Mouse (Mus musculus) retina, postnatal 7 days (tissue): Measurements from ENCODE around the gene Glce.

Source experiments
- DNase-seq: peaks from one replicate; pipeline ENCODE4 v3.0.0-alpha.2; 2012; ENCODE audit warnings: low read depth, low spot score

Gene Glce

DNA sequence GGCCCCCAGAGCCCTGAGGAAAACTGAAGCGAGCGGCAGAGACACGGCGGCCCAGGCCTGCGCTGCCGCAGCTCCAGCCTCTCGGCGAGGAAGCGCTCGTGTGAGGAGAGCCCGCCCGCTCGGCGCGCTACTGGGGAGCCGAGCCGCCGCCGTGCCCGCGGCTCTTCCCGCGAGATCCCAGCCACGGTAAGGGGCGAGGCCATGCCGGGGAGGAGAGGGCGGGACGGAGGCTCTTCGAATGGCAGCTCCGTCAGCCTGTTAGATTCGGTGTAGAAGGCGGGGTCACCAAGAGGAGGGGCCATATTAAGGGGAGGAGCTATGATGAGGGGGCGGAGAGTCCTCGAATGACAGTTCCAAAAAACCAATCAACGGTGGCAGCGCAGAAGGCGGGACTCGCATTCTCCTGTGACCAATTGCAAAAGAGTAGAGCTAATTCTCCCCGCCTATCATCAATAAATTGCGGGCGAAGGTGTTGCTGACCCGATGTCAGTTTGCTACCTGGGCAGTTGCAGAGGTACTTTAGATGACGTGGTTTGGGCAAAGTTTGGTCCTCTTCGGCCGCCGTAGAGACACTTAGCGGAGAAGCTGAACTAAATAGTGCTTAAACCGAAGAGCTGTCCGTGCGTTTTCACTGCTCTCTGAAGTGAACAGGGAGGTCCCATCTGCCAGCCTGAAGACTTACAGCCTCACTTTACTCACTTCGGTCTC, at the start of gene Glce:
TSS of gene Glce (minus strand) at position 148 of the 708 bp plus-strand sequence.
- peak; percentile 98 for DNase-seq

DNA sequence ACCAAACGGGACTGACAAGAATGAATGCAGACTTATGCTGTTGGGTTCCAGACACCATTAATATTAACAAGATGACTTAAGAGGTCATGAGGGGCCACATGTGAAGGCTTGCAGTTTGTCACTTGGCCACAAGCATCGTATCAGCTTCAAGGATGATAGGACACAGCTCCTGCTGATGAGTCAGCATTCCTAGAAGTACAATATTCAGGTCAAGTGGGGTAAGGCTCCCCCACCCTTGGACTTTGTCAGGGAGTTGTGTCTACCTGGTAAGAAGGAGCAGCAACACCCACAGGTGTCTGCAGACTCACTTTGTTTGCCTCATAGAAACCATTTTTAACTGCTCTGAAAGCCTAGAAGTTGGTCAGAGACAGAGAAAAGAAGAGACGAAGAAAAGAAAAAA, 49.8 kb upstream of the Glce start:
- no peak for DNase-seq

DNA sequence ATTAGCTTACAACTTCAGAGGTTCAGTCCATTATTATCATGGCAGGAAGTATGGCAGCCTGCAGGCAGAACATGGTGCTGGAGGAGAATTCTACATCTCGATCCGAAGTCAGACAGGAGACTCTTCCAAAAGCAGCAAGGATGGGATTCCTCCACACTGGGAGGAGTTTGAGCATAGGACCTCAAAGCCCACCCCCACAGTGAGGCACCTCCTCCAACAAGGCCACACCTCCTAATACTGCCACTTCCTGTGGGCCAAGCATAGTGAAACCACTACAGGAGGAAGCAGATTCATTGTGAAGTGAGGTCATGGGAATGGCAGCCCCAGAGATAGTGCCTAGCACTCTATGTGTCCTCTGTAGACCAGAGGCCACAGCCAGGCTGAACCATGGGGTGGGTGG, 48.5 kb upstream of the Glce start:
- no peak for DNase-seq

DNA sequence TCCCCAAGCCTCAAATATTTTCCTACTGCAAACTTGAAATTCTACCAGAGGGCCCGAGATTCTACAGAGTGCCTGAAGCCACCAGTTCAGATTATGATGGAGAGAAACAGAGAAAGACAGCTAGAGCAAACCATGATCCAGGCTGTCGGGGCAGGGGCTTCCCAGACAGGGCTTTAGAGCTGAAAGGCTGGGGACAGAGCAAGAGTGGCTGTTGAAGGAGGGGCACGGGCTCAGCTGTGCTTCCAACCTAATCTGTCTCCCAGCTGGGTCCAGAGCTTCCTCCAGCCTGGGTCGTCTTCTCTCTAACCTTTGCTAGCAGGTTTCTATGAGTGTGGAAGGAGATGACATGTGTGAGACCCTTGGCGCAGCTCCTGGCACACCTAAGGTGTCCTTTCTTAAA, 44.2 kb upstream of the Glce start:
- DNase-seq = no peak

DNA sequence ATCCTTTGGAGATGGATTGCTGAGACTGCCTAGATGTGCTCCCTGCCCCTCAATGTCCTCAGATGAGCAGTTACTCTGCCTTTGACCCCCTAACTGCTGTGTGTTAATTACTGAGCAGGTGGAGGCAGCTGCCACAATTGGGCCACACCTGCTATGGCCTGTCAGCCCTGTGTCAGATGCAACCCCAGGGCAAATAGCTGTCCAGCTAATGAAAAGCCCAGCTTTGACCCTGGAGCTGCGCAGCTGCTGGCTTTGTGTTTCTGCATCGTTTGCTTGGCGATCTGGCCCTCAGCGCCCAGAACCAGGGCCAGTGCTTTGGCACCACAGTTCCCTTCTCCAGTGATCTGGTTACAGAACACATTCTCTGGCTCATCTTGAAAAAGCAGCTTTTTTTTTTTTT, 43.7 kb upstream of the Glce start:
- DNase-seq = no peak

DNA sequence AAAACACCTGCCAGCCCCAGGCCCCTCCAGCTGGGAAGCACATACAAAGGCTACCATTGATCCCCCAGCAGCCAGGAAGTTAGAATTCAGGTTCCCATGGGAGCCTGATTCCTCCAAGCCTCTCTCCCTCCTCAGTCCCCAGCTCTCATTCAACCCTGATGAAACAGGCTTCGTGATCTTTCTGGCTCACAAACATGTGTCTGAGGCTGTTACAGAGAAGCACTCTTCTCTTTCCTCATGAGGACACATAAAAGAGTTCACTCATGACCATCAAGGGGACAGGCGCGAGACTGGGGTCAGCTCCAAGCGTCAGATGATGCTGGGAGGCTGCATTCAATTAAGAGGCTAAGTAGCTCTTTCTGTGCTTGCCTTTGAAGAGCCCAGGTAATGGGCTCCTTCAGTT, 40.4 kb upstream of the Glce start:
- DNase-seq = no peak

DNA sequence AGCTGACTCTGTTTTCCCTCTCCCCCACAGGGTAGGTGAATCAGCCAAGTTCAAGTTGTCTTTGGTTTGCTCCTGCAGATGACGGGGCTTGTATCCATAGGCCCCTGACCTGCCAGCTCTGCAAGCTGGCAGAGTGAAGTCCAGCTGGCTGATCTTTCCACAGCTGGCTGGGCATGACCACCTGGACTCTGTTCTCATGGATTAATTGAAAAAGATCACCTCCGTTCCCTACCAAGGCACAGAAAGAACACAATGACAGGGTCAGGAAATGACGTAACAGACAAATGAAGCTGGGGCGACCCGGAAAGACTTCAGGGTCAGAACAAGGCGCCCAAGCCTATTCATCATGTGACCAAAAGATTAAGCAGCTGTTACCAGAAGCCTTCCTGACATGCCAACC, 38.3 kb upstream of the Glce start:
- DNase-seq = no peak

DNA sequence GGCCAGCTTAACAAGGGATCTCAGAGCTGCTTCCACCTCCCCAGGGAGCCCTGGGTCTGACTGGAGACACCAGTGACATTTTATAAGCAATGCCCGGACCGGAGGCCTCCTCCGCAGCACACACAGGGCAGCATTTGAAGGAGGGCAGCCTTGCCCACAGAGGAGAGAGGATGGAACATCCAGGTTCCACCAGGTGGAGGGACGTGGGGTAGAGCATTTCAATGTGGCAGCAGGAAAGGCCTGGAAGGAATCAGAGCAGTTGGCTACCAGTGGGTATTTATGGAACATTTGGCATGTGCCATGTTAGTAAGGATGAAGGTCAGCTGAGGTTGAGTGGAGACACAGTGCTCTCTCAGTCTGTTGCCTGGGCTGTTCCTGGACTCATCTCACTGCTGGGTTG, 36.3 kb upstream of the Glce start:
- no peak for DNase-seq

DNA sequence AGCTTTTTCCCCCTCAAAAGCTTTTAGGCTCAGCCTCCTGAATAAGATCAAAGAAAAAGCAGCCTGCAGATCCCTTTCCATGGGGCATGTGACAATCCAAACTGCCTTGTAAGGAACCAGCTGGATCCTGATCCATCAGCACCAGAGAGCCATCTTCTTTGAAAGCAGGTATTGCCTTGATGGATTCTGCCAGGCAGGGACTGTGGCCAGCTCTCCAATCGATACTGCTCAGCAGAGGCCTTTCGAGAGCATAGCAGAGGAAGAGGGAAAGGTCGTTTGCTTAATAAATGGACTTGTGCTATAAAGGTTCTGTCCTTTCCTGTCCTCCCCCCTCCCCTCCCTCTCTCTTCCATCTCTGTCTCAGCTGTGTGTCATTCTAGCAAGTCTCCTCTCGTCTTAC, 33.4 kb upstream of the Glce start:
- no peak for DNase-seq

DNA sequence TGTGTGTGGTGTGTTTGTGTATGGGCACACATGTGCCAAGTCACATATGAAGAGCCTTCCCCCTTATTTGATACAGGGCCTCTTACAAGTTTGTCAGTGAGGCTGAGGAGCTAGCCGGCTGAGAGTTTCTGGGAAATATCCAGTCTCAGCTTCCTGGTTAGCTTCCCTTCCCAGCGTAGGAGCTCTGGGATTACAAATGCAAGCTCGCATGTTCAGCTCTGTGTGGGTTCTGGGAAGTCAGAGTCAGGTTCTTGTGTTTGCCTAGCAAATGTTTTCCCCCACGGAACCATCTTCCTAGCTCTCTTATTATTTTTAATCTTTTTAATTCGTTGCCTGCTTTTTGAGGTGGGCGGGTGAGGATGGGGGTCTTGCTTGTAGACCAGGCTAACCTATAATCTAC, 32.9 kb upstream of the Glce start:
- DNase-seq = no peak

DNA sequence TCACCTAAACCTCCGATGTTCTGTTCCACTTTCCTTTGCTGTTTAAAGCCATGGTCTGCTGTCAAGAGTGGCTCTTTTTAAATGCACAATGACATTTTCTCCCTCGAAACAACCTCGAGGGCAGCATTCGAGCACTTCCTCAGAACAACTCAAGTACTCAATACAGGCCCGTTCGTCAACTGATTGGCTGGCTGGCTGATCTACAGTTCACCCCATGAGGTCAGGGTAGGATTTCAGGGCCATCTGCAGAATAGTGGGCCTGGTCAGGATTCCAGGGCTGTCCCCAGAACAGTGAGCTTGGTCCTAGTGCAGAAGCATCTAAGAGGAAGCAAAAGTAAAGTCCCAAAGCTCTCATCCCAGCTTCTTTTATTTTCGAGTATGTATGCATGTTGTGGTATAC, 32.5 kb upstream of the Glce start:
- no peak for DNase-seq

DNA sequence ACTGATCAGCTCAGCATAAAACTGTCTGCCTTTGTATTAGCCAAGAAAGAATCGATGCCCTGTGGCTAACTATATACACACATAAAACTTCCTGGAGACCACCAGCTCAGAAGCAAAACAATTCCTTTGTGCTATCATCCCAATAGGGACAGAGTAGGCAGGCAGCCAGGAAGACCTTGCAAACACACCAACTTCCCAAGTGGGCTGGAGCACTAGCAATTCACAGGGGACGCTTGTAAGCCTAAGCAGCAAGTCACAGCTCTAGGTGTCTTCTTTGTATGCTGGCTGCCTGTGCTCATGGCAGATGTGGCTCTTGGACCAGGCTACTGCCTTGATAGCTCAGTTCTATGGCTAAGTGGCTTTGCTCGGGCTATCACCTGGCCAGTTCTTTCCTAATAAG, 32.1 kb upstream of the Glce start:
- DNase-seq = no peak

DNA sequence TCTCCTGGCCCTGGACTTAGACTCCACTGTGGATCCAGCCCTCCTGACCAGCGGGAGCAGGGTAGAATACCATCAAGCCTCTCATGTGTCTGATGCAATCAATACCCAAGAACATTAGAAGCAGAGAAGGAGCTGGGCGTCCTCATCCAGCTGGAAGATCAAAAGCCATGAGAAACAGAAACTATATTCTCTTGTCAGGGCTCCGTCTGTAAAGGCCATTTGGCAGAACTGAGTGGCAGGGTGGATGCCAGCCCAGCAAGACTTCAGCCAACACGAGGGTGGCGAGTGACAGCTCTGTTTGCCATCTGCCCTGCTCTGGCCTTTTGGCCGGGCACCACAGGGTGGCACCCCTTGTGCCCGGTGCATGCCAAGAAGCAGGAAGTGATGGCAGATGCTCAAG, 30.8 kb upstream of the Glce start:
- DNase-seq = no peak

DNA sequence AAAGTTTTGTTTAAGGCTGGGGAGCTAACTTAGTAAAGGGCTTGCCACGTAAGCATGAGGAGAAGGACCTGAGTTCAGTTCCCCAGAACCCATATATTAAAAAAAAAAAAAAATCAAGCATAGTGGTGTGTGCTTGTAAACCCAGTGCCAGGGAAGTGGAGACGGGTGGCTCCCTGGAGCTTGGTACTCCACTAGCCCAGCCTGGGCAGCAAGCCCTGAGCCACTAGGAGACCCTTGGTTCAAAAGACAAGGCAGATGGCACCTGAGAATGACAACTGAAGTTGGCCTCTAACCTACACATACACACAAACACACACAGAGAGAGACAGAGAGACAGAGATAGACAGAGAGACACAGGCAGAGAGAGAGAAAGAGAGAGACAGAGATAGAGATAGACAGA, 30.1 kb upstream of the Glce start:
- no peak for DNase-seq

DNA sequence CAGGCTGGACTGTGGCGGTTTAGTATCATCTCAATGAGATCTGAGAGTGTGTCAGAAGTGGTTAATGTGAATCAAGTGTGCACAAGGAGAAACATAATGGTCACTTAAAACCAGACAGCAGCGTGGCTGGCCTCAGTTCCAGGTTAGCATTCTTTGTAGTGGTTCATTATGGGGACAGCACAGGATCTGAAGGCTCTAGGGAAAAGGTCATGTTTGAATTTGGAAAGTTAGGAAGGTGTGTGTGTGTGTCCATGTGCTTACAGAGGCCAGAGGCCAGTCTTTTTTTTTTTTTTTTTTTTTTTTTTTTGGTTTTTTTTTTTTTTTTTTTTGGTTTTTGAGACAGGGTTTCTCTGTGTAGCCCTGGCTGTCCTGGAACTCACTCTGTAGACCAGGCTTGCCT, 22.7 kb upstream of the Glce start:
- DNase-seq = no peak

DNA sequence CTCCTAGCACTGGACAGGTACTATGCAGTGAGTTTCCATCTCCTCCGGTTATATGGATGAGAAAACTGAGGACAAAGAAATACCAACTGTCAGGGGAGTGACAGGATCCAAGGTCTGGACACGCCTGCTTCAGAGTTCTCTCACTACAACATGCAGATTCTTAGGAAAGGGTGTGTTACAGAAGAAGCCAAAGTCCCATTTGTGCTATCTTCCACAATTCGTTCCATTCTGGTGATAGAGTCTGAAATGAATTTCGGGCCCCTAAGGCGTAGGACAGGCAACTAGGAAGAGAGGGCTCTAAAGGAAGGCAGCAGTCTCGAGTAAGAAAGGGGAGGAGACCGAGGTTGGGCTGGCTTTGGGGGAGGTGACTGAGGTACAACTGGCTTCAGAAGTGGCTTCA, 21.0 kb upstream of the Glce start:
- no peak for DNase-seq

DNA sequence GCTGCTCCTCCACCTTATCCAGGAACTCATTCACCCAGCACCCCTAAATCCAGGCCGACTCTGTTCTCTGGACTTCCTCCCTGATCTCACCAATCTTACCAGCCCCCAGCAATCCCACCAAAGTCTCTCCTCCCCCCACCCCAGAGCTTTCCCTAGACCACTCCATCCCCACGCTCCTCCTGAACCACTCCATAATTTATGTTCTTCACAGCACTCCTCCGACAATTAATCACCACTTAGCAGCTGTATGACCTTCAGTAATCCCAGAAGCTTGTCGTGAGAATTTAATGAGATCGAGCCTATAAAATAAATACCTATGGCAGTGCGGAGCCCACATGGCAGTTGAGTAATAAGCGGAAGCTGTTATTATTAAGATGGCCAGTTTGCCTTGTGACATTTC, 16.6 kb upstream of the Glce start:
- no peak for DNase-seq

DNA sequence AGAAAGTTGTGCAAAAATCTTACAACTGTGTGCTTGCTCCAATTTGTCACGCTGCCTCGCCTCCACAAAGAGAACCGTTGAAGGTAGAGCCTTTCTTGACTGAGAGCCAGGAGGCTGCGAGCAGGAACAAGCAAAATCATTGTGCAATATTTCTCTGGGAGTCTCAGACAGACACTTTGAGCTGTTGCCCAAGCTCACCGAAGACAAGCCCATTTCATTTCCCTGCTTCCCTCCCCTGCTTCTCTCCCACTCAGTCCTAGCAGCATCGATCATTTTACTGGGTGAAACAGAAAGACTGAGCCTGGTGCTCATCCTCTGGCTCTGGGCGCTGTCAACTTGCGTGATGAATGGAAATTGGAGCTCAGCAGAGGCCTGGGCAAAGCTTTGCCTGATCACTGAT, 14.8 kb upstream of the Glce start:
- no peak for DNase-seq

DNA sequence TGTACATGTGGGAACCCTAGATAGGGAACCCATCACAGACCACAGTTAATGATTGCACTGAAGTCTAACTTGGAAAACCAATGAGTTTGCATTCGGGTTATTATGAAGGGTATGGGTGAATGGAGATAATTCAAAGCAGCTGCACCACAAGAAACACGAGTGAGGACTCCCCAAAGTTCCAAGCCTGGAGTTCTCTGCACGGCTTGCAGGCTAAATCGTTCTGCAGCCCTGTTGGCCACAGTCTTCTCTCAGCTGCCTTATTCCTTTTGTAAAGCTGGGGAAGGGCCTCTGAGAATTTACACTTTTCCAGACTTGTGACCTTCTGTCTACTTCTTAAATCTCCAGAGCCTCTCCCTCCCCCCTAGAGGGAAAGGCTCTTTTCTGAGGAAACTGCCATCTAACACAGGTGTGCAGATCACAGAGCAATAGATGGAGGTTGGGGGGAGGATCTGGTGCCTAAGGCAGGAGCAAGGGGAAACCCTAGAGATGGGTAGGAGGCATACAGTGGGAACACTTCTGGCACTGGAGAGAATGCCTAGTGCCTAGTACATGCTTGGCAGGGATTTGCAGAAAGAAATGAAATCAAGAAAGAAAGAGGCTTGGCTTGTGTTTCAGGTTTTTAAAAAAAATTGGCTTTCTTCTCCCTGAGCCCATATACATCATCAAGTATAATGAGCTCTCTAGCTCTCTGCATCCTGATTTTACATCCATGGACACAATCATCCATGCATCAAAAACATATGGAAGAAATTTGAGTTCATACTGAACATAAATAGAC, 9.7 kb upstream of the Glce start:
- DNase-seq = no peak

DNA sequence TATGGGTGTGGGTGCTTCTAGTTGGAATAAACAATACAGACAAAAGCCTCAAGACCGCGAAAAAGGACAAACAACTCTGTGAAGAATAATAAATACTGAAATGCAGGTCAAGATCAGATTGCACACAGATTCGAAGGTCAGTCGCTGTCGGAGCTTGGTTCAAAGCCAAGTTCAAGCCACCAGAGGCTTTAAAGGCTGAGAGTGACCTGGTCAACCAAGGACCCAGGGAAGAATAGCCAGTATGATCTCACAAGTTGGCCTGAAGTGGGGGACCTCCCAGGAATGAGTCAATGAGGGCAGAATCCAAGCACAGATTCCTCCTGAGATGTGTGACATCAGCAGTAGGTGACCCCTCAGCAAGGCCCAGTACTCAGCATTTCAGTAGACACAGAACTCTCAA, 8.3 kb upstream of the Glce start:
- DNase-seq = no peak

DNA sequence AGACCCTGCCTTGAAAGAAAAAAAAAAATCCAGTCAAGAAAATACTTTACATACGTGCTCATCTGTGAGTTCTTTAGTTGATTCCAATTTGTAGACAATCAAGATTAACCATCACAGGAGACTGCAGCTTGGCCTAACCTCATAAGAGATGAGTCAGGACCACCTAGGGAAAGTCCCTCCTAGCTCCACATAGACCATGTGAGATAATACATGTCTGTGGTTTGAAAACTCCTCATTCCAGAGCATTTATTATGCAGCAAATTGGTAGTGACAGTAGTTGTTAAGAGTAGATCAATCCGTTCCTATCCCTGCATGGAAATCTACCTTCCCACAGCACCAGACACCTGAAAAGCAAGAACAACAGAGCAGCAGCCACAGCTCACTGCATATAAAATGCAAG, 5.6 kb upstream of the Glce start:
- DNase-seq = no peak

DNA sequence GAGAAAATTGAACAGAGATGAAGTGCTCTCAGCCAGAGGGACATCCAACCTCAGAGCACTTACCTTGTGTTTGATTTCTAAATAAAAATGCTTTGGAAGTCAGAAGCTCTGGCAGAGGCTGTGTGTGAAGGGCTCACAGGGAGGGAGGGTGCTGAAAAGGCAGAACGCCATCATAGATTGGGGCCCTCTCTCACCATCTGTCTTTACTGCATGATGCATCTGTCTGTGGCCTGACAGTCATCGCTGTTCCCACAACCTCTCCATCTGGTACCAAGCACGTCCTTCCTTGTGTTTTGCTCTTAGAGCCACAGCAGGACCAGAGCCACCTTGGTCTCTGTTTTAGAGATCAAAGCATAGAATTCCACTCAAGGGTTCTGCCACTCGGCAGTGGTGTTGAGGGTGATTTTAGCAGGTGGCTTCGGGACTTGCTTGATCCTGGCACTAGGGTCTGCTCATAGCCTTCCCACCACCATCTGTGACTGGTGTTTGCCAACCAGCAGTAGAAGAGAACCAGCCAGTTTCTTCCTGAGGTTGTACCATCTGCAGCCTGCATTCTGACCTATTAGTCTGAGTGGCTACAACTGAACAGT, 3.6 kb upstream of the Glce start:
- no peak for DNase-seq

DNA sequence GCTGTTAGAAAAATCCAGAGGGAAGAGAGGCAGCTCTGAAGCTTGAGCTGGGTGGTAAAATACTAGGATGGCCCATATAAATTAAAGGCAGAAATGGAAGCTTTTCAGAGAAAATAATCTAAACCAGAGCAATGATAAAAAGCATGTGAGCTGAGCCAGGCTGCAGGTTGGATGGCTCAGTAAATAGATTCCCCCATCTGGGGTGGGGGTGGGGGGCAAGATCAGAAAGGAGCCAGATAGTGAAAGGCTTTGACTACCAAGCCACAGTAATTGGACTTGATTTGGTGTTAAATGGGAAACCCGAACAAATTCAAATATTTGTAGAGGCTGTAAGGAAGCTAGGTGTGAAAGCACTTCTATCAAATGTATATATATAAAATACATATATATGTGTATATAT, 1.8 kb upstream of the Glce start:
- no peak for DNase-seq
